Mouse (Mus musculus): ENCODE results near the gene Ssr4. TPM values are rescaled to one million over a fixed set of nuclear protein-coding genes. Genes with fewer than 3 reads are reported as not detected.

The Ssr4 gene
- polyA plus RNA-seq, 1 experiment from 2014 or later = 173 TPM

- no peak overlapping the region for H3K27ac ChIP-seq
- peak; percentile 10; the same call in 1 of the 2 replicates for ATAC-seq
- H3K4me3 ChIP-seq = no peak overlapping the region
These were observed 11.9 kb upstream of the Ssr4 start for GRCm38 (mm10) chrX:73774802-73775483.

GRCm38 (mm10) chrX:73782227-73782626 lies 4.6 kb upstream of the Ssr4 start:
- peaks cover 19% of the 10 kb centered on the region for H3K4me1 ChIP-seq
- WGBS (ENCODE audit: insufficient replicate concordance) = 73% methylated on average over 3 of the region's 3 CpGs
- peaks cover 53% of the 10 kb centered on the region for H3K36me3 ChIP-seq
- peaks cover 8% of the 10 kb centered on the region for H3K27me3 ChIP-seq (replicated peaks)
- no peak overlapping the region for H3K27ac ChIP-seq
- H3K4me3 ChIP-seq = no peak overlapping the region
- no peak for ATAC-seq
- no peak overlapping the region for H3K4me2 ChIP-seq
- H3K9ac ChIP-seq = no peak overlapping the region
- H3K9me3 ChIP-seq (replicated peaks) = no peaks in the 10 kb centered on the region

More at GRCm38 (mm10) chrX:73774802-73775483, 11.9 kb upstream of the Ssr4 start:
- peaks cover 34% of the 10 kb centered on the region for H3K36me3 ChIP-seq
- no peak overlapping the region for H3K9ac ChIP-seq
- no peak overlapping the region for H3K4me2 ChIP-seq
- H3K9me3 ChIP-seq (replicated peaks) = no peaks in the 10 kb centered on the region
- H3K4me1 ChIP-seq = no peaks in the 10 kb centered on the region
- H3K27me3 ChIP-seq (replicated peaks) = peaks cover 14% of the 10 kb centered on the region; the same call in 1 of the 2 replicates
- 63% methylated on average over 10 of the region's 10 CpGs for WGBS (ENCODE audit: insufficient replicate concordance)

- H3K4me3 ChIP-seq = peak overlapping the region; percentile 71
- no peaks in the 10 kb centered on the region for H3K9me3 ChIP-seq (replicated peaks)
These were observed 1.2 kb upstream of the Ssr4 start for GRCm38 (mm10) chrX:73785666-73786065.

GRCm38 (mm10) chrX:73787225-73787558 lies 364 bp downstream of the Ssr4 start:
- Histone ChIP-seq H3K9ac (peak overlapping the region; percentile 82), H3K4me1 (peaks cover 31% of the 10 kb centered on the region), H3K4me2 (peak overlapping the region; percentile 75), H3K36me3 (peaks cover 37% of the 10 kb centered on the region), H3K4me3 (peak overlapping the region; percentile 71), H3K27ac (peak overlapping the region; percentile 93), H3K9me3 (replicated peaks) (no peaks in the 10 kb centered on the region), H3K27me3 (replicated peaks) (peaks cover 7% of the 10 kb centered on the region)
- peak; percentile 46 for ATAC-seq
- WGBS (ENCODE audit: insufficient replicate concordance) = 4% methylated on average over 22 of the region's 22 CpGs

More at GRCm38 (mm10) chrX:73785666-73786065, 1.2 kb upstream of the Ssr4 start:
- Histone ChIP-seq H3K27ac (peak overlapping the region; percentile 93), H3K4me2 (peak overlapping the region; percentile 75), H3K9ac (peak overlapping the region; percentile 82), H3K27me3 (replicated peaks) (peaks cover 7% of the 10 kb centered on the region), H3K4me1 (peaks cover 31% of the 10 kb centered on the region), H3K36me3 (peaks cover 41% of the 10 kb centered on the region)
- no peak for ATAC-seq

- Histone ChIP-seq H3K36me3 (peaks cover 34% of the 10 kb centered on the region), H3K27me3 (replicated peaks) (peaks cover 10% of the 10 kb centered on the region), H3K9ac (peak overlapping the region; percentile 82), H3K27ac (no peak overlapping the region), H3K9me3 (replicated peaks) (no peaks in the 10 kb centered on the region), H3K4me3 (peak overlapping the region; percentile 71), H3K4me2 (peak overlapping the region; percentile 75), H3K4me1 (peaks cover 31% of the 10 kb centered on the region)
- ATAC-seq = no peak
- WGBS (ENCODE audit: insufficient replicate concordance) = 77% methylated on average over 1 of the region's 1 CpGs
These were observed 1.7 kb downstream of the Ssr4 start for GRCm38 (mm10) chrX:73788501-73788900.

GRCm38 (mm10) chrX:73793039-73793438 lies 6.2 kb downstream of the Ssr4 start:
- no peak overlapping the region for H3K27ac ChIP-seq
- H3K27me3 ChIP-seq (replicated peaks) = peaks cover 17% of the 10 kb centered on the region
- no peak for ATAC-seq
- H3K4me3 ChIP-seq = no peak overlapping the region
- H3K9ac ChIP-seq = no peak overlapping the region
- peaks cover 10% of the 10 kb centered on the region for H3K4me1 ChIP-seq
- no peaks in the 10 kb centered on the region for H3K9me3 ChIP-seq (replicated peaks)
- H3K4me2 ChIP-seq = no peak overlapping the region
- H3K36me3 ChIP-seq = peaks cover 34% of the 10 kb centered on the region

GRCm38 (mm10) chrX:73793505-73793904 lies 6.7 kb downstream of the Ssr4 start:
- no peak overlapping the region for H3K9ac ChIP-seq
- no peaks in the 10 kb centered on the region for H3K9me3 ChIP-seq (replicated peaks)
- no peak for ATAC-seq
- peaks cover 17% of the 10 kb centered on the region for H3K27me3 ChIP-seq (replicated peaks)
- H3K27ac ChIP-seq = no peak overlapping the region
- peaks cover 5% of the 10 kb centered on the region for H3K4me1 ChIP-seq
- no peak overlapping the region for H3K4me2 ChIP-seq
- WGBS (ENCODE audit: insufficient replicate concordance) = no CpG with 5 or more reads among the region's 1 CpGs
- H3K4me3 ChIP-seq = no peak overlapping the region
- H3K36me3 ChIP-seq = peaks cover 33% of the 10 kb centered on the region

- Histone ChIP-seq H3K9ac (no peak overlapping the region), H3K27me3 (replicated peaks) (peaks cover 39% of the 10 kb centered on the region), H3K4me1 (no peaks in the 10 kb centered on the region), H3K4me3 (no peak overlapping the region), H3K36me3 (no peaks in the 10 kb centered on the region), H3K9me3 (replicated peaks) (no peaks in the 10 kb centered on the region), H3K27ac (no peak overlapping the region), H3K4me2 (no peak overlapping the region)
- ATAC-seq = no peak
- WGBS (ENCODE audit: insufficient replicate concordance) = 78% methylated on average over 2 of the region's 2 CpGs
These were observed 10.7 kb downstream of the Ssr4 start for GRCm38 (mm10) chrX:73797511-73797910.

GRCm38 (mm10) chrX:73798502-73798901 lies 11.7 kb downstream of the Ssr4 start:
- no peaks in the 10 kb centered on the region for H3K4me1 ChIP-seq
- no peaks in the 10 kb centered on the region for H3K36me3 ChIP-seq
- ATAC-seq = peak; percentile 78
- H3K27ac ChIP-seq = no peak overlapping the region
- peaks cover 37% of the 10 kb centered on the region for H3K27me3 ChIP-seq (replicated peaks)
- WGBS (ENCODE audit: insufficient replicate concordance) = 22% methylated on average over 8 of the region's 9 CpGs
- H3K4me3 ChIP-seq = no peak overlapping the region
- H3K4me2 ChIP-seq = no peak overlapping the region
- no peak overlapping the region for H3K9ac ChIP-seq
- H3K9me3 ChIP-seq (replicated peaks) = no peaks in the 10 kb centered on the region

- no peak overlapping the region for H3K27ac ChIP-seq
- no peak overlapping the region for H3K4me2 ChIP-seq
- H3K4me1 ChIP-seq = no peaks in the 10 kb centered on the region
- H3K27me3 ChIP-seq (replicated peaks) = peaks cover 4% of the 10 kb centered on the region
- no peak for ATAC-seq
- no peaks in the 10 kb centered on the region for H3K36me3 ChIP-seq
- H3K9ac ChIP-seq = no peak overlapping the region
- 42% methylated on average over 1 of the region's 1 CpGs for WGBS (ENCODE audit: insufficient replicate concordance)
- H3K9me3 ChIP-seq (replicated peaks) = no peaks in the 10 kb centered on the region
- H3K4me3 ChIP-seq = no peak overlapping the region
These were observed 19.0 kb downstream of the Ssr4 start for GRCm38 (mm10) chrX:73805814-73806213.

GRCm38 (mm10) chrX:73815072-73815471 lies 28.2 kb downstream of the Ssr4 start:
- ATAC-seq = no peak
- Histone ChIP-seq H3K4me3 (no peak overlapping the region), H3K4me2 (peak overlapping the region; percentile 38), H3K9ac (no peak overlapping the region), H3K9me3 (replicated peaks) (no peaks in the 10 kb centered on the region), H3K4me1 (0 out of 2 replicates have a peak, but pooled peaks cover 6% of the 10 kb centered on the region), H3K36me3 (no peaks in the 10 kb centered on the region), H3K27ac (no peak overlapping the region), H3K27me3 (replicated peaks) (peaks cover 36% of the 10 kb centered on the region; the same call in 1 of the 2 replicates)
- 15% methylated on average over 14 of the region's 14 CpGs for WGBS (ENCODE audit: insufficient replicate concordance)

GRCm38 (mm10) chrX:73816596-73817314 lies 29.9 kb downstream of the Ssr4 start:
- Histone ChIP-seq H3K27ac (no peak overlapping the region), H3K36me3 (no peaks in the 10 kb centered on the region), H3K4me3 (no peak overlapping the region), H3K27me3 (replicated peaks) (peaks cover 38% of the 10 kb centered on the region), H3K9me3 (replicated peaks) (no peaks in the 10 kb centered on the region), H3K4me1 (0 out of 2 replicates have a peak, but pooled peaks cover 6% of the 10 kb centered on the region), H3K4me2 (no peak overlapping the region), H3K9ac (no peak overlapping the region)
- 13% methylated on average over 3 of the region's 3 CpGs for WGBS (ENCODE audit: insufficient replicate concordance)
- no peak for ATAC-seq
